Mouse (Mus musculus) bone marrow macrophage, adult 2 months (primary cell): ENCODE results near the gene Rapgef4.

Experiments used
- CTCF ChIP-seq: IDR thresholded peaks from 2 replicates; pipeline ENCODE4 v1.5.1; 2012; ENCODE audit warnings: low read depth, mild to moderate bottlenecking, low read length, moderate library complexity
- POLR2A ChIP-seq: IDR thresholded peaks from 2 replicates; pipeline ENCODE4 v1.6.1; 2012; ENCODE audit warnings: mild to moderate bottlenecking, low read depth, low read length, borderline replicate concordance

- TF ChIP-seq CTCF (no peak), POLR2A (no peak)
These were observed 159.1 kb downstream of the Rapgef4 start for GRCm38 (mm10) chr2:72139863-72140845.
